Mouse (Mus musculus): ENCODE data around the gene Gm17490. TPM values are rescaled to one million over a fixed set of nuclear protein-coding genes. Genes with fewer than 3 reads are reported as not detected.

Gene Gm17490
- total and polyA plus RNA-seq, 2 experiments from 2014 or later = not detected

GRCm38 (mm10) chr2:11662907-11663230 is 36.8 kb upstream of the Gm17490 start:
- Histone ChIP-seq H3K4me2 (ENCODE audit: low read depth, low read length) (no peak overlapping the region), H3K4me1 (ENCODE audit: control insufficient read depth, insufficient read depth) (no peaks in the 10 kb centered on the region), H3K9ac (replicated peaks; ENCODE audit: low read depth, low read length) (no peak overlapping the region), H3K4me3 (ENCODE audit: low read depth, low read length) (no peak overlapping the region), H3K27me3 (ENCODE audit: control insufficient read depth, insufficient read depth, low read length) (no peaks in the 10 kb centered on the region), H3K36me3 (replicated peaks; ENCODE audit: control insufficient read depth, insufficient read depth, low read length) (no peaks in the 10 kb centered on the region), H3K9me3 (replicated peaks; ENCODE audit: control insufficient read depth, low read length) (no peaks in the 10 kb centered on the region), H3K27ac (ENCODE audit: low read depth) (no peak overlapping the region)
- TF ChIP-seq EP300 (IDR thresholded peaks at IDR 0.05; ENCODE audit: low read depth) = no peak
- no peak for TF ChIP-seq CTCF (IDR thresholded peaks at IDR 0.05; ENCODE audit: low read depth)
- DNase-seq (ENCODE audit: low spot score) (no peak), ATAC-seq (ENCODE audit: insufficient read depth, low read depth) (no peak)
- WGBS = 89% methylated on average over 1 of the region's 1 CpGs

- Histone ChIP-seq H3K9ac (replicated peaks; ENCODE audit: low read depth, low read length) (no peak overlapping the region), H3K36me3 (replicated peaks; ENCODE audit: control insufficient read depth, insufficient read depth, low read length) (no peaks in the 10 kb centered on the region), H3K9me3 (replicated peaks; ENCODE audit: control insufficient read depth, low read length) (no peaks in the 10 kb centered on the region), H3K27ac (ENCODE audit: low read depth) (no peak overlapping the region), H3K4me1 (ENCODE audit: control insufficient read depth, insufficient read depth) (no peaks in the 10 kb centered on the region), H3K27me3 (ENCODE audit: control insufficient read depth, insufficient read depth, low read length) (no peaks in the 10 kb centered on the region), H3K4me2 (ENCODE audit: low read depth, low read length) (no peak overlapping the region), H3K4me3 (ENCODE audit: low read depth, low read length) (no peak overlapping the region)
- 68% methylated on average over 6 of the region's 6 CpGs for WGBS
- DNase-seq (ENCODE audit: low spot score) = no peak
- TF ChIP-seq CTCF (IDR thresholded peaks at IDR 0.05; ENCODE audit: low read depth) = no peak
- TF ChIP-seq EP300 (IDR thresholded peaks at IDR 0.05; ENCODE audit: low read depth) = no peak
- no peak for ATAC-seq (ENCODE audit: insufficient read depth, low read depth)
Measured at GRCm38 (mm10) chr2:11662143-11662906, 36.3 kb upstream of the Gm17490 start.

GRCm38 (mm10) chr2:11659263-11659662 is 33.2 kb upstream of the Gm17490 start:
- TF ChIP-seq EP300 (IDR thresholded peaks at IDR 0.05; ENCODE audit: low read depth) = no peak
- TF ChIP-seq CTCF (IDR thresholded peaks at IDR 0.05; ENCODE audit: low read depth) = no peak
- ATAC-seq (ENCODE audit: insufficient read depth, low read depth) (no peak), DNase-seq (ENCODE audit: low spot score) (no peak)
- Histone ChIP-seq H3K9me3 (replicated peaks; ENCODE audit: control insufficient read depth, low read length) (no peaks in the 10 kb centered on the region), H3K9ac (replicated peaks; ENCODE audit: low read depth, low read length) (no peak overlapping the region), H3K36me3 (replicated peaks; ENCODE audit: control insufficient read depth, insufficient read depth, low read length) (no peaks in the 10 kb centered on the region), H3K27ac (ENCODE audit: low read depth) (no peak overlapping the region), H3K4me1 (ENCODE audit: control insufficient read depth, insufficient read depth) (no peaks in the 10 kb centered on the region), H3K27me3 (ENCODE audit: control insufficient read depth, insufficient read depth, low read length) (no peaks in the 10 kb centered on the region), H3K4me3 (ENCODE audit: low read depth, low read length) (no peak overlapping the region), H3K4me2 (ENCODE audit: low read depth, low read length) (no peak overlapping the region)
- 46% methylated on average over 2 of the region's 2 CpGs for WGBS

GRCm38 (mm10) chr2:11657581-11657980 is 31.5 kb upstream of the Gm17490 start:
- Histone ChIP-seq H3K27me3 (ENCODE audit: control insufficient read depth, insufficient read depth, low read length) (no peaks in the 10 kb centered on the region), H3K9ac (replicated peaks; ENCODE audit: low read depth, low read length) (no peak overlapping the region), H3K4me1 (ENCODE audit: control insufficient read depth, insufficient read depth) (no peaks in the 10 kb centered on the region), H3K4me2 (ENCODE audit: low read depth, low read length) (no peak overlapping the region), H3K4me3 (ENCODE audit: low read depth, low read length) (no peak overlapping the region), H3K27ac (ENCODE audit: low read depth) (no peak overlapping the region; the same call in 1 of the 2 replicates), H3K9me3 (replicated peaks; ENCODE audit: control insufficient read depth, low read length) (no peaks in the 10 kb centered on the region), H3K36me3 (replicated peaks; ENCODE audit: control insufficient read depth, insufficient read depth, low read length) (no peaks in the 10 kb centered on the region)
- ATAC-seq (ENCODE audit: insufficient read depth, low read depth) = no peak
- 79% methylated on average over 2 of the region's 2 CpGs for WGBS
- DNase-seq (ENCODE audit: low spot score) = no peak
- no peak for TF ChIP-seq CTCF (IDR thresholded peaks at IDR 0.05; ENCODE audit: low read depth)
- TF ChIP-seq EP300 (IDR thresholded peaks at IDR 0.05; ENCODE audit: low read depth) = no peak

DNA sequence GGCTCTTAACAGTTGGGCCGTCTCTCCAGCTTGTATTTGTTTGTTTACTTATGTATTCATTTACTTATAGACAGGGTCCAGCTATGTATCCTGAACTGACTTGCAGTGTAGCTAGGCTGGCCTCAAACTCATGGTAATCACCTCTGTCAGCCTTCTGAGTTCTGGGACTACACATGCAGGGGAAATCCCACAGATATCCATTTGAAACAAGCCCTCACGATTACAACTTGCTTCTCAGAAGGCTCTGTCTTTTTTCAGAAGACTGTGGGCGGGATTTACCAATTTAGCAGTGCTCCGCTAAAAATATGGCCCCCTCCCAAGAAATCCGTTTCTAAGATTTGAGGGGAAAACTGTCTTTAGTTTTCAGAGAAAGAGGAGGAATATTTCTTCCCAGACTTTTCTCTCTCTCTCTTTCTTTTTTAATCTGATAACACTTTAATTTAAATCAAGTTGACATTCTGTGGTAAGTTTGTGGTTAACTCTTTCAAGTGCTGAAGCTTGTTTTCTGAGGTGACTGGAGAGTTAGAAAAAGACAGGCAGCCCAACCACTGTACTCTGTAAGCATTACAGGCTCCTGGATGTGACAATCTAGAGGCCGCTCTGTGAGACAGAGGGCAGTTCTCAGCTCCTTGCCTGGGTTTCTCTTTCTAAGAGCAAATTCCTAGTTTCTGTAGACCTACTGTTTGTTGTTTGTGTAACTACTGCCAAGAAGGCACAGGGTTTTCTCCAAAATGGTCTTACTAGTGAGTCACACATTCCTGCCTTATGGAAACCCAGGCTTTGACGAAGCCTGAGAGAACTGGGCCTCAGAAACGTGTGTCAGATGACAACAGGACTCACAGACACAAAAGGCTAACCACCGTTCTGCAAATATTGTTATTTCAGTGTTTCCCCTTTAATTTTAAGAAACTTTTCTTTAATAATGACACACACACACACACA is 29.2 kb upstream of the Gm17490 start:
- Histone ChIP-seq H3K36me3 (replicated peaks; ENCODE audit: control insufficient read depth, insufficient read depth, low read length) (no peaks in the 10 kb centered on the region), H3K27ac (ENCODE audit: low read depth) (no peak overlapping the region), H3K9ac (replicated peaks; ENCODE audit: low read depth, low read length) (no peak overlapping the region), H3K27me3 (ENCODE audit: control insufficient read depth, insufficient read depth, low read length) (no peaks in the 10 kb centered on the region), H3K9me3 (replicated peaks; ENCODE audit: control insufficient read depth, low read length) (no peaks in the 10 kb centered on the region), H3K4me1 (ENCODE audit: control insufficient read depth, insufficient read depth) (no peaks in the 10 kb centered on the region), H3K4me2 (ENCODE audit: low read depth, low read length) (no peak overlapping the region), H3K4me3 (ENCODE audit: low read depth, low read length) (no peak overlapping the region)
- 44% methylated on average over 9 of the region's 9 CpGs for WGBS
- no peak for DNase-seq (ENCODE audit: low spot score)
- ATAC-seq (ENCODE audit: insufficient read depth, low read depth) = no peak
- TF ChIP-seq CTCF (IDR thresholded peaks at IDR 0.05; ENCODE audit: low read depth) (no peak), EP300 (IDR thresholded peaks at IDR 0.05; ENCODE audit: low read depth) (no peak)

All from heart, postnatal 0 days (tissue).